Mouse (Mus musculus) myocyte (in vitro differentiated cells): ENCODE measurements at regions not wholly inside any gene's neighbourhood (a gene's known extent, or its start where the extent isn't known, plus 50 kb on each side); places are given as distances from the start of the nearest gene placed in this dataset.

ENCODE experiments used
- H3K27me3 ChIP-seq: one replicate; pipeline ENCODE4 v1.6.1; 2011; ENCODE audit not compliant: control insufficient read depth, insufficient read depth, insufficient read length
- H3K36me3 ChIP-seq: one replicate; pipeline ENCODE4 v1.6.1; 2011; ENCODE audit not compliant: control insufficient read depth, insufficient read depth
- H3K4me2 ChIP-seq: one replicate; pipeline ENCODE4 v1.6.1; 2011; ENCODE audit warnings: low read depth, control low read depth
- H3K4me3 ChIP-seq: one replicate; pipeline ENCODE4 v1.5.1; 2011; ENCODE audit warnings: mild to moderate bottlenecking, control low read depth, moderate library complexity
- H3K79me2 ChIP-seq: one replicate; pipeline ENCODE4 v1.6.1; 2011; ENCODE audit not compliant: control insufficient read depth, insufficient read depth
- H3ac ChIP-seq: one replicate; pipeline ENCODE4 v1.6.1; 2011; ENCODE audit not compliant: control insufficient read depth, insufficient read length
- CEBPB ChIP-seq: IDR thresholded peaks from 2 replicates; pipeline ENCODE4 v1.6.1; 2011; ENCODE audit warnings: mild to moderate bottlenecking, moderate library complexity; ENCODE audit not compliant: poor library complexity, insufficient read depth, severe bottlenecking
- E2F4 ChIP-seq: IDR thresholded peaks from one replicate; pipeline ENCODE4 v1.6.1; 2011; ENCODE audit warnings: mild to moderate bottlenecking, control low read depth, moderate library complexity; ENCODE audit not compliant: insufficient read depth
- MAX ChIP-seq: IDR thresholded peaks from one replicate; pipeline ENCODE4 v1.6.1; 2011; ENCODE audit warnings: low read depth, mild to moderate bottlenecking, control low read depth
- MYOD1 ChIP-seq, 3 experiments: IDR thresholded peaks; one replicate each; pipeline ENCODE4 v1.6.1; 2011; ENCODE audit warnings: control low read depth in 2 of 3, low read depth in 2 of 3, mild to moderate bottlenecking in 2 of 3, moderate library complexity in 1 of 3; ENCODE audit not compliant: insufficient read length in 2 of 3, control insufficient read depth in 1 of 3
- MYOG ChIP-seq, 3 experiments: IDR thresholded peaks; one replicate each; pipeline ENCODE4 v1.6.1; 2011; ENCODE audit warnings: control low read depth in 2 of 3, low read depth in 2 of 3, mild to moderate bottlenecking in 2 of 3; ENCODE audit not compliant: insufficient read length in 2 of 3, control insufficient read depth in 1 of 3, insufficient read depth in 1 of 3
- POLR2A ChIP-seq: IDR thresholded peaks from one replicate; pipeline ENCODE4 v1.6.1; 2011; ENCODE audit warnings: low read depth, mild to moderate bottlenecking, control low read depth, moderate library complexity; ENCODE audit not compliant: insufficient read length
- POLR2AphosphoS2 ChIP-seq: IDR thresholded peaks from one replicate; pipeline ENCODE4 v1.6.1; 2011; ENCODE audit warnings: low read depth, control low read depth; ENCODE audit not compliant: insufficient read length
- REST ChIP-seq: IDR thresholded peaks from one replicate; pipeline ENCODE4 v1.6.1; 2011; ENCODE audit warnings: mild to moderate bottlenecking, control low read depth, moderate library complexity; ENCODE audit not compliant: insufficient read depth, insufficient read length
- SRF ChIP-seq: IDR thresholded peaks from one replicate; pipeline ENCODE4 v1.6.1; 2011; ENCODE audit warnings: low read depth; ENCODE audit not compliant: control insufficient read depth, insufficient read length
- TCF12 ChIP-seq: IDR thresholded peaks from one replicate; pipeline ENCODE4 v1.6.1; 2011; ENCODE audit warnings: mild to moderate bottlenecking, control low read depth; ENCODE audit not compliant: poor library complexity, insufficient read depth, severe bottlenecking
- TCF3 ChIP-seq: IDR thresholded peaks from one replicate; pipeline ENCODE4 v1.6.1; 2011; ENCODE audit warnings: low read depth, control low read depth; ENCODE audit not compliant: insufficient read length
- USF1 ChIP-seq: IDR thresholded peaks from one replicate; pipeline ENCODE4 v1.6.1; 2011; ENCODE audit warnings: low read depth, mild to moderate bottlenecking, control low read depth, moderate library complexity

DNA sequence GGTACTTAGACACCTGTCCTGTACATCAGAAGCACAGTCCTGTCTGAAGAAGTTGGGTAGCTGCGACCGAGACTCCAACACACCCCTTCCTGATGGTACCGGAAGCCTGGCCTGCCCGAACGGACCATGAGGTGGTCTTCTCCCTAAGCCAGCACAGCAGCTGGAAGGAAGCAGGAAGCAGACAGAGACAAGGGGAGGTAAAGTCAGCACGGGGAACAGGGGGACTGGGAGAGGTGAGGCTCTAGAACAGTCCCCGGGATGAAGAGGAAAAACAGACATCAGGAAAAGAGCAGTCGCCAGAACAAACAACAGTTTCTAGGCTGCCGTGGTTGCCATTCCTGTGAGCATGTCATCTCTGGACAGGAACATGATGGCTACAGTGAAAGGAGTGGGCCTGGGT is 353.6 kb downstream of the Efnb2 start:
- Histone ChIP-seq H3K36me3 (no peaks in the 10 kb centered on the region), H3K27me3 (no peaks in the 10 kb centered on the region), H3ac (no peak overlapping the region), H3K79me2 (no peaks in the 10 kb centered on the region), H3K4me3 (no peak overlapping the region), H3K4me2 (no peak overlapping the region)
- no peak for TF ChIP-seq MYOG (IDR thresholded peaks at IDR 0.05; ENCODE audit: control insufficient read depth in 1 of 3, insufficient read depth in 1 of 3, insufficient read length in 2 of 3, low read depth in 2 of 3)
- no peak for TF ChIP-seq E2F4
- TF ChIP-seq USF1: no peak
- no peak for TF ChIP-seq MAX
- TF ChIP-seq SRF: no peak
- TF ChIP-seq POLR2A: no peak
- no peak for TF ChIP-seq CEBPB
- TF ChIP-seq REST: no peak
- no peak for TF ChIP-seq TCF3
- no peak for TF ChIP-seq POLR2AphosphoS2
- TF ChIP-seq MYOD1 (IDR thresholded peaks at IDR 0.05; ENCODE audit: control insufficient read depth in 1 of 3, insufficient read length in 2 of 3, low read depth in 2 of 3): no peak
- TF ChIP-seq TCF12: no peak

DNA sequence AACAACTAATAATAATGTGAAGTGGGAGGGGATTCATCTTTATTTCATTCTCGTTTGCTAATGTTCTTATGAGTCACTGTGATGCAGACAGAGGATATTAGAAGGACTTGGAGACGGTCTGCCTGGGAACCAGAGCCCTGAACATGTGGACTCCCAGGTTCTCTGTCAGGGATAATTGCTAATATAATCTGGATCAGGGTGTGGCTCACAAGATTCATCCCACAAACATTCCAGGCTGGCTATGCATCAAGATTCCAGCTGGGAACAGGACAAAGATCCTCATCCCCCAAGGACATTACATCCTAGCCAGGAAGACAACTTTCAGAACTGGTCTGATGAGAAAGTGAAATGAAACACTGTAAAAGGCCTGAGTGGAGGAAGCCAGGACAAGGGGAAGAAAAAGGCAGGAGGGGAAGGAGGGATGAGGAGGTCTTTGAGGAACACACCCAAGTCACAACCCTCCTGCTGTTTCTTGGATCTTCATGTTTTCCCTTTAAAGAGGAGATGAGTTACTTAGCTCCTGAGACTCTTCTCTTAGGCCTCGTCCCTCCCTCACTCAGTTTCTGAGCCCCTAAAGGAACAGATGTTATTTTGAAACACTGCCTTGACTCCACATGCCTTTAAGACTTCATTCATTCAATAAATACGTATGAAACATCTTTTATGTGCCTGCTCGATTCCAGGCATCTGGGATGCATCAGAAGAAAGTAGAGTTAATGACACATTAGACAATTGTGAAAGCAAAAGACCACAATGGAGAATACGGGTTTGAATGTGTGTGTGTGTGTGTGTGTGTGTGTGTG is 360.9 kb downstream of the Efnb2 start:
- Histone ChIP-seq H3K36me3 (no peaks in the 10 kb centered on the region), H3K79me2 (no peaks in the 10 kb centered on the region), H3K4me3 (no peak overlapping the region), H3K27me3 (no peaks in the 10 kb centered on the region), H3K4me2 (peak overlapping the region; percentile 21), H3ac (no peak overlapping the region)
- TF ChIP-seq TCF12: no peak
- TF ChIP-seq MYOG (IDR thresholded peaks at IDR 0.05; ENCODE audit: control insufficient read depth in 1 of 3, insufficient read depth in 1 of 3, insufficient read length in 2 of 3, low read depth in 2 of 3): no peak
- no peak for TF ChIP-seq USF1
- TF ChIP-seq TCF3: no peak
- TF ChIP-seq SRF: no peak
- no peak for TF ChIP-seq POLR2AphosphoS2
- no peak for TF ChIP-seq MYOD1 (IDR thresholded peaks at IDR 0.05; ENCODE audit: control insufficient read depth in 1 of 3, insufficient read length in 2 of 3, low read depth in 2 of 3)
- TF ChIP-seq MAX: no peak
- TF ChIP-seq E2F4: no peak
- no peak for TF ChIP-seq CEBPB
- no peak for TF ChIP-seq REST
- TF ChIP-seq POLR2A: no peak

GRCm38 (mm10) chr8:8292577-8293247 is 368.3 kb downstream of the Efnb2 start:
- Histone ChIP-seq H3K79me2 (no peaks in the 10 kb centered on the region), H3ac (no peak overlapping the region), H3K4me3 (no peak overlapping the region), H3K27me3 (no peaks in the 10 kb centered on the region), H3K4me2 (no peak overlapping the region), H3K36me3 (no peaks in the 10 kb centered on the region)
- TF ChIP-seq MAX (no peak), POLR2A (no peak), TCF3 (no peak), POLR2AphosphoS2 (no peak), MYOD1 (IDR thresholded peaks at IDR 0.05; ENCODE audit: control insufficient read depth in 1 of 3, insufficient read length in 2 of 3, low read depth in 2 of 3) (no peak), MYOG (IDR thresholded peaks at IDR 0.05; ENCODE audit: control insufficient read depth in 1 of 3, insufficient read depth in 1 of 3, insufficient read length in 2 of 3, low read depth in 2 of 3) (no peak), REST (no peak), E2F4 (no peak), SRF (no peak), CEBPB (no peak), TCF12 (no peak), USF1 (no peak)

DNA sequence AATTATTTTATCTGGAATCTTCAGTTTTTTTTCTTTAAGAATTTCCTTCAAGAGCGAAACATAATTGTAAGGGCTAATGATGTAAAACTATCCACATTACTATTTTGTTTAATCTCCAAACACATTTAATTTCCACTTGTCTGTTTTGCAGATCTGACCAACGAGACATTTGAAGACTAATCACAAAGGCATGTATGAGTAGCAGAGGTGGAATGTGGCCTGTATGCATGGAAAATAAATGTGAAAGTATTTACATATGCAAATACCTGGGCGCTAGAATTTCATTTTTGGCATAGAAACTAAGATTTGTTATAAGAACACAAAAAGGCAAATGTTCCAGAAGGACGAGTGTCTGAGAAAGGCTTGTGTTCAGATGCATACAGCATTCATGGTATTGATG is 375.2 kb downstream of the Efnb2 start:
- TF ChIP-seq MYOG (IDR thresholded peaks at IDR 0.05; ENCODE audit: control insufficient read depth in 1 of 3, insufficient read depth in 1 of 3, insufficient read length in 2 of 3, low read depth in 2 of 3) (no peak), USF1 (no peak), MAX (no peak), POLR2A (no peak), POLR2AphosphoS2 (no peak), SRF (no peak), REST (no peak), E2F4 (no peak), TCF3 (no peak), MYOD1 (IDR thresholded peaks at IDR 0.05; ENCODE audit: control insufficient read depth in 1 of 3, insufficient read length in 2 of 3, low read depth in 2 of 3) (no peak), TCF12 (no peak), CEBPB (no peak)
- H3K4me2 ChIP-seq: no peak overlapping the region
- H3K4me3 ChIP-seq: no peak overlapping the region
- H3K27me3 ChIP-seq: no peaks in the 10 kb centered on the region
- H3K36me3 ChIP-seq: no peaks in the 10 kb centered on the region
- no peak overlapping the region for H3ac ChIP-seq
- H3K79me2 ChIP-seq: no peaks in the 10 kb centered on the region
